Mouse (Mus musculus) brown adipose tissue, adult 24 weeks (tissue): ENCODE results near the gene Ednrb. TPM values are rescaled to one million over a fixed set of nuclear protein-coding genes. Genes with fewer than 3 reads are reported as not detected.

Source experiments
- polyA plus RNA-seq: library from polyadenylated mRNA; stranded (reverse); fragments of >200 nt; gene quantifications from 2 replicates; pipeline ENCODE4 v1.2.4, GENCODE M21; 2012; ENCODE audit not compliant: missing spikeins, insufficient read depth, insufficient read length

The Ednrb gene
- polyA plus RNA-seq, 1 experiment: 12.6 TPM

Other genes starting within 250 kb of the Ednrb start
- not detected in 2 replicates for gene Slain1, start 194.2 kb downstream of the Ednrb start, polyA plus RNA-seq